Mouse (Mus musculus) olfactory bulb, adult 2 months (tissue): Measurements from ENCODE around the gene Cntnap5c. TPM values are rescaled to one million over a fixed set of nuclear protein-coding genes. Genes with fewer than 3 reads are reported as not detected.
A peak's percentile ranks its signal among the peaks of the same experiment; 100 is the strongest.

Experiments
- H3K27ac ChIP-seq: fragments of 200-500 bp; 2 replicates; pipeline ENCODE4 v1.5.1; 2012; ENCODE audit warnings: low read depth, low read length; ENCODE audit not compliant: insufficient read depth
- H3K4me1 ChIP-seq: fragments of 200-500 bp; 2 replicates; pipeline ENCODE4 v1.6.1; 2012; ENCODE audit warnings: low read length; ENCODE audit not compliant: control insufficient read depth, insufficient read depth
- H3K4me3 ChIP-seq: fragments of 200-500 bp; 2 replicates; pipeline ENCODE4 v1.5.1; 2012; ENCODE audit warnings: mild to moderate bottlenecking, low read depth, low read length, moderate library complexity; ENCODE audit not compliant: insufficient read depth
- CTCF ChIP-seq: fragments of 200-500 bp; IDR thresholded peaks from 2 replicates; pipeline ENCODE4 v1.5.1; 2012; ENCODE audit warnings: low read depth, mild to moderate bottlenecking, low read length, moderate library complexity; ENCODE audit not compliant: insufficient read depth
- POLR2A ChIP-seq: fragments of 200-500 bp; IDR thresholded peaks from 2 replicates; pipeline ENCODE4 v1.6.1; 2012; ENCODE audit warnings: mild to moderate bottlenecking, low read depth, low read length, moderate library complexity; ENCODE audit not compliant: insufficient read depth
- WGBS: fragments of 180-500 bp; shearing (Covaris S2); methylation state at CpG from one replicate; pipeline ENCODE4 v1.1.7; 2018; 5-methylcytosine and 5-hydroxymethylcytosine counted together
- polyA plus RNA-seq: library from polyadenylated mRNA; stranded (reverse); fragments of >200 nt; gene quantifications from 2 replicates; pipeline ENCODE4 v1.2.4, GENCODE M21; 2012; ENCODE audit warnings: low replicate concordance; ENCODE audit not compliant: missing spikeins, insufficient read depth, insufficient read length

Cntnap5c gene
- not detected in 2 replicates for polyA plus RNA-seq

- Histone ChIP-seq H3K4me1 (no peaks in the 10 kb centered on the region), H3K4me3 (peak within 1 kb of the TSS; percentile 39), H3K27ac (no peak within 1 kb of the TSS)
- TF ChIP-seq CTCF = no peak
- WGBS = 13% methylated on average over 26 of the region's 26 CpGs
Measured at GRCm38 (mm10) chr17:57768622-57769610, at the start of gene Cntnap5c. Cntnap5c (plus strand) TSS chr17:57769570.

DNA sequence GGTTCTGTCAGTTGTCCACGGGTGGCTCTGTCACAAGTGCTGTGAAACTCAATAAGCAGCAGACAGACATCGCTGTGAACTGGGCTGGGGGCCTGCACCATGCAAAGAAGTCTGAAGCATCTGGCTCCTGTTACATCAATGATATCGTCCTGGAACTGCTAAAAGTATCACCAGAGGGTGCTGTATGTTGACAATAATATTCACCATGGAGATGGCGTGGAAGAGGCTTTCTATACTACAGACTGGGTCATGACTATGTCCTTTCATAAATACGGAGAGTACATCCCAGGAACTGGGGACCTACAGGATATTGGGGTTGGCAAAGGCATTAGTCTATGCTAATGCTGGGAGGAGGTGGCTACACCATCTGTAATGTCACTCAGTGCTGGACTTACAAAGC, 27.3 kb upstream of the Cntnap5c start, which contains the start of gene Gm21834:
TSS of gene Gm21834 (minus strand) at position 101 of the 400 bp plus-strand sequence.
- H3K27ac ChIP-seq = no peak within 1 kb of the TSS
- no peaks in the 10 kb centered on the region for H3K4me1 ChIP-seq
- 79% methylated on average over 5 of the region's 5 CpGs for WGBS
- TF ChIP-seq CTCF (no peak), POLR2A (no peak)
- H3K4me3 ChIP-seq = no peak within 1 kb of the TSS

DNA sequence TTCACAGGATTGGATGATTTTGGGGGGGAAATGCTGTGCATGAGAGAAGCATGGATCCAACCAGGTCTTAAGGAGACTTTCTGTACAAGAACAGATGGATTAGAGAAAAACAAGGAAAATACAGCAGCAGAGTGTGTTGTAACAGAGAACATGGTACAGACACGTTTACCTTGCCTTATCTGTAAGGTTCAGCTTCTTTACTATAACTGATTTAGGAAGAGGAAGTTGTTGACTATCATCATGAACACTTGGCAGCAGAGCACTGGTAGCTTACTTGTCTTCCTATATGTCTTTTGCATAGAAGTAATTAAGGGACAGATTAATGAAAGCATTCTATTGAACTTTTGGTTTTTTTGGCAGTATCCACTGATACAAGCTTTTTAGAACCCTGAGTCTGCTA, 11.3 kb upstream of the Cntnap5c start:
- 68% methylated on average over 1 of the region's 1 CpGs for WGBS
- H3K27ac ChIP-seq = no peak overlapping the region
- no peaks in the 10 kb centered on the region for H3K4me1 ChIP-seq
- no peak overlapping the region for H3K4me3 ChIP-seq
- TF ChIP-seq POLR2A = no peak
- TF ChIP-seq CTCF = no peak

GRCm38 (mm10) chr17:57767306-57767705, 2.1 kb upstream of the Cntnap5c start:
- TF ChIP-seq CTCF = no peak
- Histone ChIP-seq H3K4me1 (no peaks in the 10 kb centered on the region), H3K27ac (no peak overlapping the region), H3K4me3 (no peak overlapping the region)

DNA sequence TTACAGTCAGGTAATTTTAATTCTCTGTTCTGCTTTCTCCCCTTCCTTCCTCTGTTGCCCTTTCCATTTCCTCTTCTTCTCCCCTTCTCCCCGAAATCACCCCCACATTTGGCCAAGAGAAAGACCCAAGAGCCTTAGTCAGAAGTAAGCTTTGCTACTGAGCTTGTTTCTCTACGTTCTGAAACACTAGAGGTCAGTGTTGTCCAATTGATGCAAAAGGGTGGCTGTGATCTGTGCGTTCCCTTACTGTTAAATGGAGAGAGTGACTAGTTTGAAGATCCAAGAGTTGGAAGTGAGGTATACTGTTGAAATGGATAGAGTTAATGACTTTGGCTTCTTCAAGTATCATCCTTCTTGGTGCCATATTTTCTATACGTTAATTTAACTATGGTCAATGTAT, 1.5 kb downstream of the Cntnap5c start:
- Histone ChIP-seq H3K27ac (no peak overlapping the region), H3K4me1 (no peaks in the 10 kb centered on the region), H3K4me3 (no peak overlapping the region)
- 12% methylated on average over 4 of the region's 4 CpGs for WGBS
- TF ChIP-seq POLR2A (no peak), CTCF (no peak)

DNA sequence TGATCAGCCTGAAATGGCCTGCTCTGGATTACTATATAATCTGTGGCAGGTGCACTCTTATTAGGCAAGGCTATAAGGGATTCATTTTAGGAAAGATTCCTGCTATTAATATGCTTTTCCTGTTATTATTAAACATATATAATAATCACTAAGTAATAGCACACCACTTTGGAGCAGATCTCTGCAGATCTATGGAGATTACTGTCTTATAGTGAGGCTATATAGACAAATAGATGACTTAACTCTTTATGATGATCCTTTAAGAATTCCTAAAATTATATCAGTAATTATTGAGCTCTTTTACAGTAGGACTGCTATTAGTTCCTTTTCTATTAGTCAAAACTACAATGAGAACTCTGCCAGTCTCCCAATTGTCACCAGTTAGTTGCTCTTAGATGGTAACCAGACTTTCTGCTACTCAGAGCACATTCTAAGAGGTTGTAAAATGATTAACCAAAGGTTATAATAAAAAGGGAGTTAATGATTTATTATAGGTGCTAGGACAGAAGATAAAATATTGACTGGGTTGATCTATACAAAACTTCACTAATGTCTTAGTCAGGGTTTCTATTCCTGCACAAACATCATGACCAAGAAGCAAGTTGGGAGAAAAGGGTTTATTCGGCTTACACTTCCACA, 18.9 kb downstream of the Cntnap5c start:
- H3K4me3 ChIP-seq = no peak overlapping the region
- H3K4me1 ChIP-seq = no peaks in the 10 kb centered on the region
- 93% methylated on average over 1 of the region's 1 CpGs for WGBS
- no peak overlapping the region for H3K27ac ChIP-seq
- no peak for TF ChIP-seq CTCF
- no peak for TF ChIP-seq POLR2A

DNA sequence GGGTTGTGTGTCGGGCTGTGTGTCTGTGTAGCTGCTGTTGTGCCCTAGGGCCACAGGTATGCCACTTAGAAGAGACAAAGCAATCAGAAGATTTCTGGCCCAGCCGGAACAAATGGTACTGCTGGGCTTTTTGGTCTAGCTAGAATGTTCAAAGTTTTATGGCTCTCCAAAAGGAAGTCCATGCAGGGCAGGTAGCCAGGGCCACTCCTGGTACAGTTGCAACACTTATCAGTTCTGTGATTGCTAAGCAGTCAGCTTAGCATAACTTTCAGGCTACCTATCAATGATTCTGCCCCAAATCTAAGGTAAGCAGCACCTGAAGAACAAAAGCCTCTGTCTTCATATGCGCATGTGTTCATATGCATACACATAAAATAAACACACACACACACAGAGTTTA, 26.0 kb downstream of the Cntnap5c start:
- Histone ChIP-seq H3K27ac (no peak overlapping the region), H3K4me3 (no peak overlapping the region), H3K4me1 (no peaks in the 10 kb centered on the region)
- no peak for TF ChIP-seq POLR2A
- no peak for TF ChIP-seq CTCF
- 86% methylated on average over 3 of the region's 3 CpGs for WGBS

- 87% methylated on average over 3 of the region's 3 CpGs for WGBS
- H3K27ac ChIP-seq = no peak overlapping the region
- H3K4me3 ChIP-seq = no peak overlapping the region
- H3K4me1 ChIP-seq = no peaks in the 10 kb centered on the region
- TF ChIP-seq POLR2A (no peak), CTCF (no peak)
Measured at GRCm38 (mm10) chr17:57796668-57797311, 27.4 kb downstream of the Cntnap5c start.
